In the genomic region with DNA sequence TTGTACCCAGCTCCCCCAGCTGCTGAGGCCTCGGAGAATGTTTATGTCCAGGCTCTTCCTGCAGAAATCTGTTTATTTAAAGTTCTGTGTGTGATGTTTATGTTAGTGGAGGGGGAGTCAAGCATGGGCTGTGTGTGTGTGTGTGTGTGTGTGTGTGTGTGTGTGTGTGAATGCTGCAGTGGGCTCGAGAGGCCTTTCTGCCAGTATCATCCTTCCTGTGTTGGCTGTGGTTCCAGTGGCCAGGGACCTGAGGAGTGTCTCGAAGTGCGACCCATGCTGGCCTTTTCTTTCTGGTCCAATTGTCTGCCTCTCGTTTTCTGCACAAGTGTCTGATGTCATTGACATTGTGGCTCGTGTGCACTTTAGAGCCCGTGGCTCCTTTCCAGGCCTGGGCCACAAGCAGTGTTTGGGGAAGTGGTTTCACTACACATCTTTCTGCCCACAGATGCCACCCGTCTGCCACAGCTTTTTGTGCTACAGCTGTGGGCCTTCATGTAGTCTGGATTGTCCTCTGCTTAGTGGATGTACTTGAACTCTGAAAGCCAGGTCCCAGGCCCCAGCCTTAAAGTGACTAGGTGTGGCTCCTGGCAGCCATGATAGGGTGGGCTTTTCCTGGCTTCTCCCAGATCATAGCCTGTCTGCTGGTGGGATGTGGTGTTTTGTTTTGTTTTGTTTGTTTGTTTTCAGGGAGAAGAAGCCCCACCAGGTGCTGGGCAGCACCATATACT, we compare ENCODE assay signal across 11 mouse cellular contexts. TPM values are rescaled to one million over a fixed set of nuclear protein-coding genes. Genes with fewer than 3 reads are reported as not detected.
DNase-seq lines count a peak whose midpoint lies in the region; ATAC-seq and TF ChIP-seq lines count a peak whose summit lies in the region.
"Had no signal": no experiment of that assay in that cellular context is flagged by ENCODE, and none has a peak within 500 bp of the region (broad histone marks: within the 10 kb centered on the region; RNA-seq: fewer than 3 reads in every experiment).

No protein-coding gene starts in this region.

- no peaks in the 10 kb centered on the region for H3K36me3 ChIP-seq in testis, adult 2 months (ENCODE audit: control insufficient read depth, insufficient read depth, low read length)
- H3K36me3 ChIP-seq in embryonic facial prominence, embryonic 12.5 days, result no peaks in the 10 kb centered on the region
- no peaks in the 10 kb centered on the region for H3K36me3 ChIP-seq in lung, embryonic 15.5 days
- H3K36me3 ChIP-seq in stomach, postnatal 0 days (ENCODE audit: control insufficient read depth, insufficient read depth, low read length), result no peaks in the 10 kb centered on the region
- H3K36me3 ChIP-seq in forebrain, postnatal 0 days (ENCODE audit: insufficient read depth), result no peaks in the 10 kb centered on the region

- no peak for DNase-seq in testis, postnatal 14 days (ENCODE audit: low spot score)
- DNase-seq in stomach, postnatal 0 days (ENCODE audit: low spot score), result no peak
- DNase-seq in retina, postnatal 1 day, result no peak
- DNase-seq in urinary bladder, postnatal 10 days (ENCODE audit: low spot score), result no peak
- DNase-seq in forebrain, postnatal 0 days, result no peak
- DNase-seq: kidney, adult 9 months; midbrain, embryonic 14.5 days had no signal

- no peaks in the 10 kb centered on the region; the same call in 1 of the 2 replicates for H3K4me1 ChIP-seq in testis, adult 2 months (ENCODE audit: control insufficient read depth, insufficient read depth, low read length)
- peaks cover 25% of the 10 kb centered on the region for H3K4me1 ChIP-seq in embryonic facial prominence, embryonic 12.5 days
- H3K4me1 ChIP-seq in lung, embryonic 15.5 days, result peaks cover 93% of the 10 kb centered on the region
- peaks cover 14% of the 10 kb centered on the region for H3K4me1 ChIP-seq in stomach, postnatal 0 days (replicated peaks; ENCODE audit: control insufficient read depth, insufficient read depth)
- H3K4me1 ChIP-seq in forebrain, postnatal 0 days (ENCODE audit: insufficient read depth), result no peaks in the 10 kb centered on the region

- H3K4me3 ChIP-seq in testis, adult 2 months (ENCODE audit: control insufficient read depth, low read depth, low read length), result peak overlapping the region; percentile 4
- no peak overlapping the region for H3K4me3 ChIP-seq in embryonic facial prominence, embryonic 12.5 days
- no peak overlapping the region for H3K4me3 ChIP-seq in lung, embryonic 15.5 days
- no peak overlapping the region for H3K4me3 ChIP-seq in stomach, postnatal 0 days (ENCODE audit: low read depth, low read length)
- no peak overlapping the region for H3K4me3 ChIP-seq in forebrain, postnatal 0 days (ENCODE audit: low read depth, low read length)
- H3K4me3 ChIP-seq: erythroblast, embryonic 14.5 days had no signal

- TF ChIP-seq POLR2A in testis, adult 2 months (IDR thresholded peaks at IDR 0.05; ENCODE audit: control insufficient read depth, low read depth, low read length), result no peak

- no peaks in the 10 kb centered on the region for H3K27me3 ChIP-seq in testis, adult 2 months (ENCODE audit: control insufficient read depth, insufficient read depth, low read length)
- H3K27me3 ChIP-seq in embryonic facial prominence, embryonic 12.5 days, result no peaks in the 10 kb centered on the region
- H3K27me3 ChIP-seq in lung, embryonic 15.5 days, result no peaks in the 10 kb centered on the region
- H3K27me3 ChIP-seq in stomach, postnatal 0 days (ENCODE audit: control insufficient read depth, insufficient read depth, low read length), result no peaks in the 10 kb centered on the region
- H3K27me3 ChIP-seq in forebrain, postnatal 0 days (ENCODE audit: insufficient read depth, low read length), result no peaks in the 10 kb centered on the region

- no peak overlapping the region for H3K4me2 ChIP-seq in embryonic facial prominence, embryonic 12.5 days (replicated peaks)
- no peak overlapping the region for H3K4me2 ChIP-seq in lung, embryonic 15.5 days
- H3K4me2 ChIP-seq in stomach, postnatal 0 days (replicated peaks; ENCODE audit: low read depth), result no peak overlapping the region
- H3K4me2 ChIP-seq in forebrain, postnatal 0 days (ENCODE audit: low read depth), result no peak overlapping the region

- H3K9me3 ChIP-seq in embryonic facial prominence, embryonic 12.5 days, result no peaks in the 10 kb centered on the region
- no peaks in the 10 kb centered on the region for H3K9me3 ChIP-seq in lung, embryonic 15.5 days
- no peaks in the 10 kb centered on the region for H3K9me3 ChIP-seq in stomach, postnatal 0 days (ENCODE audit: control insufficient read depth, low read length)
- H3K9me3 ChIP-seq in forebrain, postnatal 0 days (ENCODE audit: low read length), result no peaks in the 10 kb centered on the region

- no peak overlapping the region for H3K27ac ChIP-seq in testis, adult 2 months (ENCODE audit: control insufficient read depth, insufficient read depth, low read depth, low read length)
- peak overlapping the region; percentile 63 for H3K27ac ChIP-seq in embryonic facial prominence, embryonic 12.5 days
- H3K27ac ChIP-seq in lung, embryonic 15.5 days, result peak overlapping the region; percentile 88
- H3K27ac ChIP-seq in stomach, postnatal 0 days (replicated peaks), result peak overlapping the region; percentile 61
- no peak overlapping the region for H3K27ac ChIP-seq in forebrain, postnatal 0 days (ENCODE audit: low read depth, low read length)

- no peak for TF ChIP-seq CTCF in testis, adult 2 months (IDR thresholded peaks at IDR 0.05; ENCODE audit: control insufficient read depth, insufficient read depth, insufficient replicate concordance, low read depth, low read length)
- peak; percentile 17 for TF ChIP-seq CTCF in stomach, postnatal 0 days (IDR thresholded peaks at IDR 0.05; ENCODE audit: low read depth)
- TF ChIP-seq CTCF in forebrain, postnatal 0 days (IDR thresholded peaks at IDR 0.05; ENCODE audit: low read depth), result no peak

- WGBS in embryonic facial prominence, embryonic 12.5 days, result 57% methylated on average over 8 of the region's 8 CpGs
- WGBS in lung, embryonic 15.5 days, result 8% methylated on average over 8 of the region's 8 CpGs
- WGBS in stomach, postnatal 0 days, result 24% methylated on average over 8 of the region's 8 CpGs
- WGBS in forebrain, postnatal 0 days, result 42% methylated on average over 8 of the region's 8 CpGs

- TF ChIP-seq EP300 in stomach, postnatal 0 days (optimal IDR thresholded peaks at IDR 0.05), result no peak

- no peak for ATAC-seq in embryonic facial prominence, embryonic 12.5 days (ENCODE audit: insufficient number of reproducible peaks, insufficient read depth, low FRiP score, low TSS enrichment)
- ATAC-seq in lung, embryonic 15.5 days (ENCODE audit: borderline replicate concordance, extremely low read depth, low FRiP score, low TSS enrichment), result peak; percentile 67
- ATAC-seq in stomach, postnatal 0 days (ENCODE audit: low FRiP score, low TSS enrichment), result no peak; the same call in 1 of the 2 replicates
- no peak for ATAC-seq in forebrain, postnatal 0 days

- H3K9ac ChIP-seq in embryonic facial prominence, embryonic 12.5 days, result no peak overlapping the region
- H3K9ac ChIP-seq in lung, embryonic 15.5 days, result no peak overlapping the region
- H3K9ac ChIP-seq in stomach, postnatal 0 days (ENCODE audit: low read length), result no peak overlapping the region
- H3K9ac ChIP-seq in forebrain, postnatal 0 days, result no peak overlapping the region

RNA-seq across cellular contexts. Expression of a gene that starts 23.5 kb away (rescaled TPM):
- 37.9 and 41.4 TPM in 2 replicates for polyA plus RNA-seq in testis, adult 2 months (2012; rRNA removed)
- polyA plus RNA-seq in embryonic facial prominence, embryonic 12.5 days (2016; fragmentation: Nextera tagmentation; extraction: Ambion mirVana), result 29.9 and 34.1 TPM in 2 replicates
- polyA plus RNA-seq in lung, embryonic 15.5 days (2015; fragmentation: Nextera tagmentation; extraction: Ambion mirVana), result 31.2 and 35.9 TPM in 2 replicates
- 25.4 and 27.6 TPM in 2 replicates for polyA plus RNA-seq in stomach, postnatal 0 days (2015; fragmentation: Nextera tagmentation; extraction: Ambion mirVana)
- total RNA-seq in forebrain, postnatal 0 days (2014; rRNA removed), result 8.8 and 9.4 TPM in 2 replicates
- 12.8 and 16.3 TPM in 2 replicates for polyA plus RNA-seq in forebrain, postnatal 0 days (2015; fragmentation: Nextera tagmentation; extraction: Ambion mirVana)

Comparison
In these comparisons a context has a peak if more than half of its experiments do, and no peak if none do; other contexts are left out.
1. H3K27ac ChIP-seq: peak in embryonic facial prominence, embryonic 12.5 days (single experiment), lung, embryonic 15.5 days (single experiment) and stomach, postnatal 0 days (single experiment); none in testis, adult 2 months (single experiment) and forebrain, postnatal 0 days (single experiment).